Mouse (Mus musculus): ENCODE measurements at regions not wholly inside any gene's neighbourhood (a gene's known extent, or its start where the extent isn't known, plus 50 kb on each side); places are given as distances from the start of the nearest gene placed in this dataset.
A peak's percentile ranks its signal among the peaks of the same experiment; 100 is the strongest.

DNA sequence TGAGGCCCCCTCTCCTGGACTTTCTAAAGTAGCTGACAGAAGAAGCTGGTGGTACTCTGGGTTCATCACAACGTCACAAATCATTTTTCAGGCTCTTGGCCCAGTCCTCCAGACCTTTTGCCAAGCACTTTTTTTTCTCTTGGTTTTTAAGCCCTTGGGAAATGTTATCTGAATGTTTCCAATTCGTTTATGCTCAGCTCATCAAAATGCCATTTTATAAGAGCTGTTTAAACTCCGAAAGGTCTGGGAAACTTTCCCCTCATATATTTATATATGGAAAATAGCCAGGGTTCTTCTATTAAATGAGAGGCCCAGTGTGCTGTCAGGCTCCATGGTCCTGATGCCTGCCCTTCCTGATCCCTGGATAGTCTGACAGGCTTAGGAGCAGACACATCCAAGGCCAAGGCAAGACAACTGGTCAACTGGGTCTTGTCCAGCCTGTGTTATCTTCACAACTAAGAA is 64.1 kb upstream of the Spdye4c start:
- Histone ChIP-seq H3K27me3 (ENCODE audit: insufficient read depth, low read length) (no peaks in the 10 kb centered on the region), H3K9ac (ENCODE audit: low read depth, low read length) (no peak overlapping the region), H3K4me1 (replicated peaks; ENCODE audit: insufficient read depth, low read length) (no peaks in the 10 kb centered on the region), H3K4me3 (replicated peaks; ENCODE audit: low read depth, low read length) (no peak overlapping the region), H3K36me3 (ENCODE audit: insufficient read depth, low read length) (no peaks in the 10 kb centered on the region), H3K27ac (no peak overlapping the region), H3K4me2 (ENCODE audit: low read length) (no peak overlapping the region), H3K9me3 (replicated peaks; ENCODE audit: low read length) (no peaks in the 10 kb centered on the region)
- no peak for ATAC-seq (replicated peaks; ENCODE audit: low FRiP score, low read depth)
- WGBS: 49% methylated on average over 3 of the region's 3 CpGs
- peak; percentile 57 for DNase-seq (ENCODE audit: low spot score)
- TF ChIP-seq CTCF (IDR thresholded peaks at IDR 0.05; ENCODE audit: low read depth): no peak

DNA sequence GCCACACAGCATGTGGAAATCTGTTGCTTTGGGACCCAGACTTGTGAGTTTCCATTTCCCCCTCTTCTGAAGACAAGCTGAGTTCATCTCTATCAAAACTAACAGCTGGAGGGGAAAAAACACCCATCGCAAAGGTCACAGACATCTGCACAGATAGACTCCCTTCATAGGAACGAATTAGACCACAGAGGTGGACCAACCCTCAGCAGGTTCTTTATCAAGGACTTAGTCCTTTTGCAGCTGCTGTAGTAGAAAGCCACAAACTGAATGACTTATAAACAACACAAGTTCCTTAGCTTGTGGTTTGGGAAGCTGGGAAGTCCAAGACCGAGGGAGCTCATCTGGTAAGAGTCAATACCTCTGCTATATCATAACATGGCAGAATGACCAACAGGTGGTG is 54.7 kb upstream of the Spdye4c start:
- Histone ChIP-seq H3K9ac (ENCODE audit: low read depth, low read length) (no peak overlapping the region), H3K27ac (no peak overlapping the region), H3K9me3 (replicated peaks; ENCODE audit: low read length) (no peaks in the 10 kb centered on the region; the same call in 1 of the 2 replicates), H3K27me3 (ENCODE audit: insufficient read depth, low read length) (no peaks in the 10 kb centered on the region), H3K4me1 (replicated peaks; ENCODE audit: insufficient read depth, low read length) (no peaks in the 10 kb centered on the region), H3K36me3 (ENCODE audit: insufficient read depth, low read length) (no peaks in the 10 kb centered on the region), H3K4me3 (replicated peaks; ENCODE audit: low read depth, low read length) (no peak overlapping the region), H3K4me2 (ENCODE audit: low read length) (no peak overlapping the region)
- no peak for TF ChIP-seq CTCF (IDR thresholded peaks at IDR 0.05; ENCODE audit: low read depth)
- no peak for DNase-seq (ENCODE audit: low spot score)
- no peak for ATAC-seq (replicated peaks; ENCODE audit: low FRiP score, low read depth)
- 89% methylated on average over 3 of the region's 3 CpGs for whole genome bisulfite sequencing

DNA sequence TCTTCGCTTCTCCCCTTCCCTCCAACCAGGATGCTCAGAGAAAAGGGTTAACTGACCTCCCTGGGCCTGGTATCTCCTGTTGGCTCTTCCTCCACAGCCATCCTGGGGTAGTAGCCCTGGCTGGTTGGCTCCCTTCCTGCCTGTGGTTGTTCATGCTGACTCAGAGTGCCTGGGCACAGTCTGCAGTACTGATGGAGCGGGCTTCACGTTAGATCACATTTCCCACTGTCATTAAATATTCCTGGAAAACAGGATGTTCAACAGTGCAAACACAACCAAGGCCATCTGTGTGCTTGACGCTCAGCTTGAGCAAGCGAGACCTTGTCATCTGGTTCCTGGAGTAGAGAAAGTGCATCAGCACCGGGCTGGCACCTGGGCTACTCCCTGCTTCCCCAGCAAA is 53.6 kb upstream of the Spdye4c start:
- no peak overlapping the region for H3K27ac ChIP-seq
- no peak overlapping the region for H3K4me2 ChIP-seq (ENCODE audit: low read length)
- 54% methylated on average over 6 of the region's 6 CpGs for WGBS
- TF ChIP-seq CTCF (IDR thresholded peaks at IDR 0.05; ENCODE audit: low read depth): no peak
- no peak for ATAC-seq (replicated peaks; ENCODE audit: low FRiP score, low read depth)
- no peaks in the 10 kb centered on the region for H3K27me3 ChIP-seq (ENCODE audit: insufficient read depth, low read length)
- DNase-seq (ENCODE audit: low spot score): no peak
- no peaks in the 10 kb centered on the region; the same call in 1 of the 2 replicates for H3K9me3 ChIP-seq (replicated peaks; ENCODE audit: low read length)
- no peak overlapping the region for H3K9ac ChIP-seq (ENCODE audit: low read depth, low read length)
- no peaks in the 10 kb centered on the region for H3K4me1 ChIP-seq (replicated peaks; ENCODE audit: insufficient read depth, low read length)
- no peak overlapping the region for H3K4me3 ChIP-seq (replicated peaks; ENCODE audit: low read depth, low read length)
- no peaks in the 10 kb centered on the region for H3K36me3 ChIP-seq (ENCODE audit: insufficient read depth, low read length)

DNA sequence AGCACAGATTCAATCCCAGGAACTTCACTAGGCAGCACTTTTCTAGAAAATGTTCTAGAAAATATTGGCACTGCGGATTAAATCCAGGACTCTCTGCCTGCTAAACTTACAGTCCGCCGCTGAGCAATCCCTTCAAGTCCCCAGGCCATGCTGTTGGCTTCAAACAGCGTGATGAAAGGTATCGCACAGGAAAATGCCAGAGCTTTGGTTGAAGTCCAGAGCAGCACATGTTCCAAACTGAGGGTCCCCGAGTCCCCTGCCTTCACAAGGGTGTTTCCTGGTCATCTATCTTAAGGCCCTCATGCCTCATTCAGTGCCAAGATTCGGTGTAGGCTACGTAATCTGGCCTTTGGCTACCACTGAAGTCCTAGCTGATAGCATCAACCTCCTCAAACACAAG is 52.3 kb upstream of the Spdye4c start:
- H3K36me3 ChIP-seq (ENCODE audit: insufficient read depth, low read length): no peaks in the 10 kb centered on the region
- no peak overlapping the region for H3K4me3 ChIP-seq (replicated peaks; ENCODE audit: low read depth, low read length)
- H3K4me2 ChIP-seq (ENCODE audit: low read length): no peak overlapping the region
- TF ChIP-seq CTCF (IDR thresholded peaks at IDR 0.05; ENCODE audit: low read depth): no peak
- no peak for ATAC-seq (replicated peaks; ENCODE audit: low FRiP score, low read depth)
- H3K9me3 ChIP-seq (replicated peaks; ENCODE audit: low read length): no peaks in the 10 kb centered on the region
- H3K27ac ChIP-seq: no peak overlapping the region
- WGBS: 90% methylated on average over 8 of the region's 8 CpGs
- H3K27me3 ChIP-seq (ENCODE audit: insufficient read depth, low read length): no peaks in the 10 kb centered on the region
- DNase-seq (ENCODE audit: low spot score): no peak
- H3K9ac ChIP-seq (ENCODE audit: low read depth, low read length): no peak overlapping the region
- no peaks in the 10 kb centered on the region for H3K4me1 ChIP-seq (replicated peaks; ENCODE audit: insufficient read depth, low read length)

Data from kidney, postnatal 0 days (tissue).